Comparison of ENCODE assay signal across 18 mouse cellular contexts in the genomic region with DNA sequence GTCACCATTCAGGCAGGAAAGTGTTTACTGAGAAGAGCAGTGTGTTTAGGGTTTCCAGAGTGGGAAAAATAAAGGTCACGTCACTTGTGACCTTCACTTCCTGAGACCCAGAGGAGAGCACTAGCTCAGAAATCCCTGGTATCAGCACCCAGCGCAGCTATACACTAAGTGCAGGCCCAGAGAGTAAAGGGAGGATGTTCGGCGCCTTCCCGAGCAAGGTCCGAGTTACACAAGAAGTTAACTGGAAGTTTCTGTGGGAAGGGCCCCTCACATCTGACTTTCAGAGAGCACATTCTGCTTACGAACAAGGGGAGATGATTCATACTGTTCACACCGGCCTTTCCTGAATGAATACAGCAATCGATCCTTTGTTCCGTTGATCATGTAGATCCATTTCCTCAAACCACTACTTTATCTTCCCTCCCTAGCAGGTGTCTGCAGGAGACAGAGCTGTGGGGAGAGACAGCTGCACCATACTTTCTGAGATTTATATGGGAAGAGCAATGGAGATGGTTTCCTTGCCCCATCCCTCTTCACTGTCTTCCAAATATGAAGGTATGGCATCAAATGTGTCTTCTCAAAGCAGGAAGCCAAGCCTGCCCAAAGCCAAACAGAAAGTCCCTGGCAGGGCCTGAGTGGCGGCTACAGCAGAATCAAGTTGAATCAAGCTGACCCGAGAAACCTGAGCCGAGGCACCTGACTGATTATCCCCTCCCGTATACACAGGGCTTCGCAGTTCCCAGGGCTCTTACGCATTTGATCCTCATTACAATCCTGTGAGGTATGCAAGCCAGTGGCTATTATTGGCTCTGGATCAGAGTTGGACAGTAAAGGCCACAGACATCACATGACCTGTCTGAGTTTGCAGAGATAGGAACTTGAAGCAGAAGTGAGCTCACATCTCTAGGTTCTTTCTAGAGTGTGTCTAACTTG. TPM values are rescaled to one million over a fixed set of nuclear protein-coding genes. Genes with fewer than 3 reads are reported as not detected.
DNase-seq lines count a peak whose midpoint lies in the region; ATAC-seq and TF ChIP-seq lines count a peak whose summit lies in the region.
"Had no signal": no experiment of that assay in that cellular context is flagged by ENCODE, and none has a peak within 500 bp of the region (broad histone marks: within the 10 kb centered on the region; RNA-seq: fewer than 3 reads in every experiment).

No protein-coding gene starts in this region.

- no peak for ATAC-seq in heart, embryonic 14.5 days (ENCODE audit: insufficient number of reproducible peaks, insufficient read depth, low FRiP score, low read depth)
- ATAC-seq in heart, embryonic 12.5 days (ENCODE audit: insufficient number of reproducible peaks, low FRiP score): no peak
- 0 out of 2 replicates have a peak, but pooled peaks have one; percentile 9 for ATAC-seq in embryonic facial prominence, embryonic 11.5 days (replicated peaks; ENCODE audit: insufficient number of reproducible peaks, low FRiP score, low TSS enrichment, low read depth)
- no peak for ATAC-seq in midbrain, embryonic 11.5 days (ENCODE audit: low FRiP score)
- ATAC-seq: forebrain, embryonic 15.5 days; midbrain, embryonic 16.5 days; Patski had no signal

- no peak overlapping the region for H3K9ac ChIP-seq in heart, embryonic 14.5 days (ENCODE audit: low read length)
- no peak overlapping the region for H3K9ac ChIP-seq in heart, embryonic 12.5 days
- H3K9ac ChIP-seq in embryonic facial prominence, embryonic 11.5 days (replicated peaks; ENCODE audit: low read length): no peak overlapping the region
- no peak overlapping the region for H3K9ac ChIP-seq in midbrain, embryonic 11.5 days (ENCODE audit: low read length)
- H3K9ac ChIP-seq: embryonic facial prominence, embryonic 12.5 days; forebrain, embryonic 15.5 days; hindbrain, embryonic 12.5 days had no signal

- 47% methylated on average over 16 of the region's 16 CpGs for WGBS in heart, embryonic 14.5 days
- 50% methylated on average over 16 of the region's 16 CpGs for WGBS in heart, embryonic 12.5 days
- WGBS in embryonic facial prominence, embryonic 11.5 days: 54% methylated on average over 16 of the region's 16 CpGs
- 68% methylated on average over 16 of the region's 16 CpGs for WGBS in midbrain, embryonic 11.5 days

- peak; percentile 29 for DNase-seq in embryonic facial prominence, embryonic 11.5 days (ENCODE audit: low spot score)
- no peak for DNase-seq in midbrain, embryonic 11.5 days (ENCODE audit: low spot score, missing footprints)
- no peak for DNase-seq in ovary, adult 18-20 months (ENCODE audit: low spot score)
- DNase-seq: adrenal gland, adult 8-10 months; cerebellum, adult 9-10 months; kidney, postnatal 36 days; lung, postnatal 14 days had no signal

- no peaks in the 10 kb centered on the region for H3K27me3 ChIP-seq in heart, embryonic 14.5 days (ENCODE audit: control insufficient read depth, insufficient read depth, low read length)
- no peaks in the 10 kb centered on the region for H3K27me3 ChIP-seq in heart, embryonic 12.5 days (replicated peaks)
- no peaks in the 10 kb centered on the region for H3K27me3 ChIP-seq in C2C12 (ENCODE audit: control insufficient read depth, insufficient read depth, insufficient read length)
- no peaks in the 10 kb centered on the region for H3K27me3 ChIP-seq in embryonic facial prominence, embryonic 11.5 days (ENCODE audit: control insufficient read depth, insufficient read depth, low read length)
- no peaks in the 10 kb centered on the region for H3K27me3 ChIP-seq in myocyte (ENCODE audit: control insufficient read depth, insufficient read depth, insufficient read length)
- no peaks in the 10 kb centered on the region; the same call in 1 of the 2 replicates for H3K27me3 ChIP-seq in midbrain, embryonic 11.5 days (ENCODE audit: control insufficient read depth, insufficient read depth, low read length)
- H3K27me3 ChIP-seq: embryonic facial prominence, embryonic 12.5 days; forebrain, embryonic 15.5 days; Patski had no signal

- H3K79me2 ChIP-seq in C2C12 (ENCODE audit: control insufficient read depth, insufficient read depth) (no peaks in the 10 kb centered on the region), myocyte (ENCODE audit: control insufficient read depth, insufficient read depth) (no peaks in the 10 kb centered on the region)

- TF ChIP-seq POLR2A in myocyte (IDR thresholded peaks at IDR 0.05; ENCODE audit: insufficient read length, low read depth): no peak

- H3ac ChIP-seq in C2C12 (ENCODE audit: control insufficient read depth, insufficient read length, low read depth) (no peak overlapping the region), myocyte (ENCODE audit: control insufficient read depth, insufficient read length) (no peak overlapping the region)

- H3K9me3 ChIP-seq in heart, embryonic 14.5 days (ENCODE audit: control insufficient read depth, low read length): no peaks in the 10 kb centered on the region
- H3K9me3 ChIP-seq in heart, embryonic 12.5 days (replicated peaks): no peaks in the 10 kb centered on the region
- no peaks in the 10 kb centered on the region for H3K9me3 ChIP-seq in embryonic facial prominence, embryonic 11.5 days (replicated peaks; ENCODE audit: control insufficient read depth, low read length)
- no peaks in the 10 kb centered on the region for H3K9me3 ChIP-seq in midbrain, embryonic 11.5 days (ENCODE audit: control insufficient read depth, low read length)
- H3K9me3 ChIP-seq: embryonic facial prominence, embryonic 12.5 days; forebrain, embryonic 15.5 days; hindbrain, embryonic 12.5 days; limb, embryonic 10.5 days had no signal

- H3K4me1 ChIP-seq in heart, embryonic 14.5 days (ENCODE audit: control insufficient read depth in 2 of 2, insufficient read depth in 2 of 2, low read length in 2 of 2): peaks cover 0 to 6% of the 10 kb centered on the region in 2 experiments; a peak in 1 of 4 replicates
- H3K4me1 ChIP-seq in heart, embryonic 12.5 days (replicated peaks): peaks cover 12% of the 10 kb centered on the region
- no peaks in the 10 kb centered on the region for H3K4me1 ChIP-seq in embryonic facial prominence, embryonic 11.5 days (ENCODE audit: control insufficient read depth, insufficient read depth, low read length)
- H3K4me1 ChIP-seq in midbrain, embryonic 11.5 days (ENCODE audit: control insufficient read depth, insufficient read depth, low read length): no peaks in the 10 kb centered on the region
- H3K4me1 ChIP-seq: embryonic facial prominence, embryonic 12.5 days; forebrain, embryonic 15.5 days; hindbrain, embryonic 12.5 days; limb, embryonic 10.5 days had no signal

- TF ChIP-seq CTCF in C2C12 (IDR thresholded peaks at IDR 0.05; ENCODE audit: control insufficient read depth, insufficient read depth, insufficient read length): no peak

- H3K79me3 ChIP-seq in C2C12 (ENCODE audit: low read depth): no peaks in the 10 kb centered on the region

- H3K36me3 ChIP-seq in heart, embryonic 14.5 days (ENCODE audit: control insufficient read depth, insufficient read depth, low read length): peaks cover 6% of the 10 kb centered on the region; the same call in 1 of the 2 replicates
- H3K36me3 ChIP-seq in heart, embryonic 12.5 days: no peaks in the 10 kb centered on the region
- no peaks in the 10 kb centered on the region for H3K36me3 ChIP-seq in C2C12 (ENCODE audit: control insufficient read depth, insufficient read depth)
- H3K36me3 ChIP-seq in embryonic facial prominence, embryonic 11.5 days (replicated peaks; ENCODE audit: control insufficient read depth, insufficient read depth, low read depth, low read length): no peaks in the 10 kb centered on the region
- no peaks in the 10 kb centered on the region for H3K36me3 ChIP-seq in myocyte (ENCODE audit: control insufficient read depth, insufficient read depth)
- no peaks in the 10 kb centered on the region for H3K36me3 ChIP-seq in midbrain, embryonic 11.5 days (ENCODE audit: control insufficient read depth, insufficient read depth, low read length)
- H3K36me3 ChIP-seq: embryonic facial prominence, embryonic 12.5 days; forebrain, embryonic 15.5 days; hindbrain, embryonic 12.5 days; limb, embryonic 10.5 days had no signal

- no peak overlapping the region for H3K4me3 ChIP-seq in heart, embryonic 14.5 days (ENCODE audit: control insufficient read depth in 1 of 2, insufficient read depth in 1 of 2, low read depth in 1 of 2, low read length in 2 of 2)
- H3K4me3 ChIP-seq in heart, embryonic 12.5 days: no peak overlapping the region
- no peak overlapping the region for H3K4me3 ChIP-seq in C2C12 (ENCODE audit: insufficient read depth, poor library complexity, severe bottlenecking)
- H3K4me3 ChIP-seq in embryonic facial prominence, embryonic 11.5 days (ENCODE audit: low read depth, low read length): no peak overlapping the region
- H3K4me3 ChIP-seq in myocyte: no peak overlapping the region
- no peak overlapping the region for H3K4me3 ChIP-seq in midbrain, embryonic 11.5 days (ENCODE audit: low read depth, low read length)
- H3K4me3 ChIP-seq: embryonic facial prominence, embryonic 12.5 days; forebrain, embryonic 15.5 days; hindbrain, embryonic 12.5 days; left cerebral cortex, adult 2 months; limb, embryonic 10.5 days had no signal

- H3K27ac ChIP-seq in heart, embryonic 14.5 days (replicated peaks in 1 of 2; ENCODE audit: control insufficient read depth in 1 of 2, insufficient read depth in 1 of 2, low read depth in 2 of 2, low read length in 2 of 2): peak overlapping the region; percentile 15 to 39; a peak in 1 of 4 replicates
- no peak overlapping the region for H3K27ac ChIP-seq in heart, embryonic 12.5 days (ENCODE audit: poor library complexity, severe bottlenecking)
- H3K27ac ChIP-seq in embryonic facial prominence, embryonic 11.5 days (replicated peaks; ENCODE audit: low read depth, low read length): no peak overlapping the region
- H3K27ac ChIP-seq in midbrain, embryonic 11.5 days (ENCODE audit: low read depth, low read length): no peak overlapping the region
- H3K27ac ChIP-seq: embryonic facial prominence, embryonic 12.5 days; forebrain, embryonic 15.5 days; hindbrain, embryonic 12.5 days; left cerebral cortex, adult 2 months; limb, embryonic 10.5 days had no signal

- no peak overlapping the region for H3K4me2 ChIP-seq in heart, embryonic 14.5 days (ENCODE audit: low read length)
- no peak overlapping the region for H3K4me2 ChIP-seq in heart, embryonic 12.5 days
- no peak overlapping the region for H3K4me2 ChIP-seq in embryonic facial prominence, embryonic 11.5 days (ENCODE audit: low read depth, low read length)
- peak overlapping the region; percentile 1 for H3K4me2 ChIP-seq in myocyte (ENCODE audit: low read depth)
- no peak overlapping the region for H3K4me2 ChIP-seq in midbrain, embryonic 11.5 days
- H3K4me2 ChIP-seq: embryonic facial prominence, embryonic 12.5 days; forebrain, embryonic 15.5 days; hindbrain, embryonic 12.5 days had no signal

RNA-seq across cellular contexts. Expression of gene Krt18, which starts 6.4 kb away (rescaled TPM):
- polyA plus RNA-seq in heart, embryonic 14.5 days (2014; fragmentation: Nextera tagmentation; extraction: Ambion mirVana): 15.4 and 20.6 TPM in 2 replicates
- polyA plus RNA-seq in heart, embryonic 12.5 days (2016; fragmentation: Nextera tagmentation; extraction: Ambion mirVana): 30.8 and 38.0 TPM in 2 replicates
- polyA plus RNA-seq in C2C12 (2012; fragmentation: generic; extraction: Trizol) (0.04 TPM), myocyte (2012; fragmentation: generic; extraction: Trizol) (not detected)
- 57.9 and 75.1 TPM in 2 replicates for polyA plus RNA-seq in embryonic facial prominence, embryonic 11.5 days (2014; fragmentation: Nextera tagmentation; extraction: Ambion mirVana)
- 5.0 and 5.6 TPM in 2 replicates for polyA plus RNA-seq in midbrain, embryonic 11.5 days (2014; fragmentation: Nextera tagmentation; extraction: Ambion mirVana)

RNA-seq across cellular contexts. Expression of gene Krt8, which starts 30.1 kb away (rescaled TPM):
- polyA plus RNA-seq in heart, embryonic 14.5 days (2014; fragmentation: Nextera tagmentation; extraction: Ambion mirVana): 8.6 and 11.9 TPM in 2 replicates
- polyA plus RNA-seq in heart, embryonic 12.5 days (2016; fragmentation: Nextera tagmentation; extraction: Ambion mirVana): 20.1 and 27.2 TPM in 2 replicates
- polyA plus RNA-seq in C2C12 (2012; fragmentation: generic; extraction: Trizol) (0.20 TPM), myocyte (2012; fragmentation: generic; extraction: Trizol) (0.16 TPM)
- 47.9 and 53.4 TPM in 2 replicates for polyA plus RNA-seq in embryonic facial prominence, embryonic 11.5 days (2014; fragmentation: Nextera tagmentation; extraction: Ambion mirVana)
- polyA plus RNA-seq in midbrain, embryonic 11.5 days (2014; fragmentation: Nextera tagmentation; extraction: Ambion mirVana): 9.2 and 10.2 TPM in 2 replicates

RNA-seq across cellular contexts. Expression of gene Eif4b, which starts 39.2 kb away (rescaled TPM):
- polyA plus RNA-seq in heart, embryonic 14.5 days (2014; fragmentation: Nextera tagmentation; extraction: Ambion mirVana): 70.8 and 78.0 TPM in 2 replicates
- polyA plus RNA-seq in heart, embryonic 12.5 days (2016; fragmentation: Nextera tagmentation; extraction: Ambion mirVana): 79.9 and 80.2 TPM in 2 replicates
- polyA plus RNA-seq in C2C12 (2012; fragmentation: generic; extraction: Trizol): 268 TPM
- 121 and 130 TPM in 2 replicates for polyA plus RNA-seq in embryonic facial prominence, embryonic 11.5 days (2014; fragmentation: Nextera tagmentation; extraction: Ambion mirVana)
- polyA plus RNA-seq in myocyte (2012; fragmentation: generic; extraction: Trizol): 266 TPM
- polyA plus RNA-seq in midbrain, embryonic 11.5 days (2014; fragmentation: Nextera tagmentation; extraction: Ambion mirVana): 106 and 107 TPM in 2 replicates

Comparison
In these comparisons a context has a peak if more than half of its experiments do, and no peak if none do; other contexts are left out.
1. H3K27ac ChIP-seq: peak in heart, embryonic 14.5 days (2 of 2); none in heart, embryonic 12.5 days (single experiment), embryonic facial prominence, embryonic 11.5 days (single experiment) and midbrain, embryonic 11.5 days (single experiment).